Mouse (Mus musculus) left cerebral cortex, adult 2 months (tissue): ENCODE data around the gene Hspa1l. TPM values are rescaled to one million over a fixed set of nuclear protein-coding genes. Genes with fewer than 3 reads are reported as not detected.
A peak's percentile ranks its signal among the peaks of the same experiment; 100 is the strongest.

Experiments
- DNase-seq, 2 experiments: peaks; one replicate each; pipeline ENCODE4 v3.0.0; 2021 to 2022; ENCODE audit warnings: low spot score in 2 of 2, mixed read lengths in 1 of 2; ENCODE audit errors: extremely low spot score in 1 of 2
- H3K27ac ChIP-seq: fragments of 200-600 bp; 2 replicates; pipeline ENCODE4 v1.8.1; 2022
- H3K4me3 ChIP-seq: fragments of 200-600 bp; 2 replicates; pipeline ENCODE4 v1.8.1; 2022
- CTCF ChIP-seq: fragments of 200-600 bp; IDR thresholded peaks from 2 replicates; pipeline ENCODE4 v1.8.1; 2022; ENCODE audit warnings: antibody characterized with exemption, mild to moderate bottlenecking, moderate library complexity
- intact Hi-C: fragments of 180-260 bp; cut with DNase I; formaldehyde crosslinking; loops from one replicate; pipeline ENCODE4 v1.15.1; 2025
- total RNA-seq, 2 experiments: library from RNA; stranded (reverse); gene quantifications; 2 replicates each; pipeline ENCODE4 v1.2.3; 2021

Gene Hspa1l
- total RNA-seq, 2 experiments from 2014 or later = 0.34 to 0.42 TPM

- no peak for TF ChIP-seq CTCF
- DNase-seq = no peak
- intact Hi-C loops = no loop called here
- Histone ChIP-seq H3K27ac (no peak overlapping the region), H3K4me3 (no peak overlapping the region)
Measured at GRCm38 (mm10) chr17:35012430-35012829, 39.9 kb downstream of the Hspa1l start.

- intact Hi-C loops = no loop called here
- no peak for DNase-seq
- no peak overlapping the region for H3K27ac ChIP-seq
- no peak for TF ChIP-seq CTCF
- no peak overlapping the region for H3K4me3 ChIP-seq
Measured at GRCm38 (mm10) chr17:35013221-35013620, 40.7 kb downstream of the Hspa1l start.

GRCm38 (mm10) chr17:35015296-35015695 lies 42.8 kb downstream of the Hspa1l start:
- no peak overlapping the region for H3K4me3 ChIP-seq
- intact Hi-C loops = no loop called here
- no peak overlapping the region for H3K27ac ChIP-seq
- no peak for TF ChIP-seq CTCF
- DNase-seq = no peak

GRCm38 (mm10) chr17:35016376-35016775 lies 43.9 kb downstream of the Hspa1l start, which contains the start of gene Vwa7:
Gene Vwa7 (plus strand): TSS chr17:35016579.
- TF ChIP-seq CTCF = no peak
- Histone ChIP-seq H3K4me3 (no peak within 1 kb of the TSS), H3K27ac (no peak within 1 kb of the TSS)
- DNase-seq = no peak
- intact Hi-C loops = no loop called here

GRCm38 (mm10) chr17:35016791-35017705 lies 44.5 kb downstream of the Hspa1l start:
- DNase-seq = no peak
- TF ChIP-seq CTCF = no peak
- no peak overlapping the region for H3K27ac ChIP-seq
- no peak overlapping the region for H3K4me3 ChIP-seq
- intact Hi-C loops = no loop called here

GRCm38 (mm10) chr17:35017706-35018030 lies 45.2 kb downstream of the Hspa1l start:
- DNase-seq = no peak
- no peak for TF ChIP-seq CTCF
- intact Hi-C loops = no loop called here
- Histone ChIP-seq H3K4me3 (no peak overlapping the region), H3K27ac (no peak overlapping the region)

GRCm38 (mm10) chr17:35018171-35018570 lies 45.7 kb downstream of the Hspa1l start:
- Histone ChIP-seq H3K4me3 (no peak overlapping the region), H3K27ac (no peak overlapping the region)
- intact Hi-C loops = no loop called here
- no peak for DNase-seq
- no peak for TF ChIP-seq CTCF

GRCm38 (mm10) chr17:35019894-35020293 lies 47.4 kb downstream of the Hspa1l start:
- TF ChIP-seq CTCF = no peak
- intact Hi-C loops = loop anchor here (10.0 kb wide), 1 partner anchor 215 kb away; the partner anchor contains the start of genes Atp6v1g2 and Nfkbil1
- Histone ChIP-seq H3K27ac (no peak overlapping the region), H3K4me3 (no peak overlapping the region)
- no peak for DNase-seq

- intact Hi-C loops = loop anchor here (10.0 kb wide), 1 partner anchor 214 kb away; the partner anchor contains the start of genes Atp6v1g2 and Nfkbil1
- TF ChIP-seq CTCF = no peak
- no peak for DNase-seq
- Histone ChIP-seq H3K4me3 (no peak overlapping the region), H3K27ac (no peak overlapping the region)
Measured at GRCm38 (mm10) chr17:35020551-35020950, 48.0 kb downstream of the Hspa1l start.

GRCm38 (mm10) chr17:35021163-35021808 lies 48.8 kb downstream of the Hspa1l start:
- intact Hi-C loops = loop anchor here (1.0 to 10.0 kb wide), 3 partner anchors 38 to 214 kb away; partner anchors contain the start of genes Atp6v1g2, Ddah2 and Nfkbil1
- no peak overlapping the region for H3K27ac ChIP-seq
- peak; percentile 81 to 87 for DNase-seq
- no peak overlapping the region; the same call in 1 of the 2 replicates for H3K4me3 ChIP-seq
- peak; percentile 99 for TF ChIP-seq CTCF

- intact Hi-C loops = loop anchor here (1.0 to 10.0 kb wide), 3 partner anchors 37 to 213 kb away; partner anchors contain the start of genes Atp6v1g2, Ddah2 and Nfkbil1
- TF ChIP-seq CTCF = no peak
- no peak for DNase-seq
- no peak overlapping the region for H3K27ac ChIP-seq
- no peak overlapping the region for H3K4me3 ChIP-seq
Measured at GRCm38 (mm10) chr17:35021842-35022477, 49.5 kb downstream of the Hspa1l start.
